Mouse (Mus musculus) urinary bladder, postnatal 25 days (tissue): Measurements from ENCODE around the gene Dlg1.

Source experiments
- DNase-seq: peaks from one replicate; pipeline ENCODE4 v3.0.0; 2022; ENCODE audit warnings: low spot score

Dlg1 gene

GRCm38 (mm10) chr16:31846763-31847162, 183.5 kb downstream of the Dlg1 start:
- no peak for DNase-seq

- DNase-seq = no peak
These were observed 200.7 kb downstream of the Dlg1 start for GRCm38 (mm10) chr16:31863920-31864319.

GRCm38 (mm10) chr16:31865242-31865641, 202.0 kb downstream of the Dlg1 start:
- DNase-seq = no peak

- DNase-seq = no peak
These were observed 203.7 kb downstream of the Dlg1 start for GRCm38 (mm10) chr16:31866911-31867310.

GRCm38 (mm10) chr16:31867736-31868135, 204.5 kb downstream of the Dlg1 start:
- DNase-seq = no peak

GRCm38 (mm10) chr16:31873721-31874120, 210.5 kb downstream of the Dlg1 start:
- no peak for DNase-seq

- no peak for DNase-seq
These were observed 212.1 kb downstream of the Dlg1 start for GRCm38 (mm10) chr16:31875391-31875790.

GRCm38 (mm10) chr16:31876386-31876785, 213.1 kb downstream of the Dlg1 start:
- DNase-seq = no peak

- DNase-seq = no peak
These were observed 214.8 kb downstream of the Dlg1 start for GRCm38 (mm10) chr16:31878052-31878451.

GRCm38 (mm10) chr16:31878573-31879257, 215.5 kb downstream of the Dlg1 start, which contains the start of gene Meltf:
Gene Meltf, plus strand, starts transcription at chr16:31878810.
- DNase-seq = peak; percentile 80

- DNase-seq = no peak
These were observed 217.1 kb downstream of the Dlg1 start for GRCm38 (mm10) chr16:31880146-31880840.

- DNase-seq = no peak
These were observed 219.2 kb downstream of the Dlg1 start for GRCm38 (mm10) chr16:31882381-31882908.

GRCm38 (mm10) chr16:31883302-31883701, 220.1 kb downstream of the Dlg1 start:
- DNase-seq = no peak

GRCm38 (mm10) chr16:31883902-31884301, 220.7 kb downstream of the Dlg1 start:
- DNase-seq = no peak

- DNase-seq = no peak
These were observed 227.7 kb downstream of the Dlg1 start for GRCm38 (mm10) chr16:31890907-31891306.

GRCm38 (mm10) chr16:31893396-31894141, 230.3 kb downstream of the Dlg1 start:
- DNase-seq = no peak

GRCm38 (mm10) chr16:31896971-31897774, 233.9 kb downstream of the Dlg1 start:
- DNase-seq = no peak

GRCm38 (mm10) chr16:31898546-31899326, 235.5 kb downstream of the Dlg1 start:
- DNase-seq = no peak

- no peak for DNase-seq
These were observed 238.6 kb downstream of the Dlg1 start for GRCm38 (mm10) chr16:31901886-31902285.

- no peak for DNase-seq
These were observed 240.0 kb downstream of the Dlg1 start for GRCm38 (mm10) chr16:31903239-31903638.

- DNase-seq = no peak
These were observed 242.1 kb downstream of the Dlg1 start for GRCm38 (mm10) chr16:31905331-31905730.
